Mouse (Mus musculus) midbrain, embryonic 12.5 days (tissue): Measurements from ENCODE around the gene Usp31. TPM values are rescaled to one million over a fixed set of nuclear protein-coding genes. Genes with fewer than 3 reads are reported as not detected.
A peak's percentile ranks its signal among the peaks of the same experiment; 100 is the strongest.

Source experiments
- ATAC-seq: fragments of 200-750 bp; cut with Nextera tagmentation; 2 replicates; pipeline ENCODE4 v1.8.0; 2017; ENCODE audit warnings: low read depth, moderate TSS enrichment, moderate library complexity; ENCODE audit not compliant: low FRiP score
- H3K27ac ChIP-seq: fragments of 300-500 bp; sonication (generic); replicated peaks from 2 replicates; pipeline ENCODE4 v1.5.1; 2016; ENCODE audit warnings: mild to moderate bottlenecking
- H3K27me3 ChIP-seq: fragments of 300-500 bp; sonication (generic); 2 replicates; pipeline ENCODE4 v1.6.1; 2016; ENCODE audit warnings: mild to moderate bottlenecking
- H3K36me3 ChIP-seq: fragments of 300-500 bp; sonication (generic); 2 replicates; pipeline ENCODE4 v1.6.1; 2016
- H3K4me1 ChIP-seq: fragments of 300-500 bp; sonication (generic); 2 replicates; pipeline ENCODE4 v1.6.1; 2016
- H3K4me2 ChIP-seq: fragments of 300-500 bp; sonication (generic); replicated peaks from 2 replicates; pipeline ENCODE4 v1.6.1; 2016; ENCODE audit warnings: mild to moderate bottlenecking, moderate library complexity
- H3K4me3 ChIP-seq: fragments of 300-500 bp; sonication (generic); 2 replicates; pipeline ENCODE4 v1.5.1; 2016; ENCODE audit warnings: mild to moderate bottlenecking
- H3K9ac ChIP-seq: fragments of 300-500 bp; sonication (generic); replicated peaks from 2 replicates; pipeline ENCODE4 v1.6.1; 2016; ENCODE audit warnings: mild to moderate bottlenecking, moderate library complexity
- H3K9me3 ChIP-seq: fragments of 300-500 bp; sonication (generic); 2 replicates; pipeline ENCODE4 v1.6.1; 2016; ENCODE audit warnings: mild to moderate bottlenecking
- WGBS: fragments of 180-500 bp; shearing (Covaris S2); methylation state at CpG from one replicate; pipeline ENCODE4 v1.1.7; 2016; 5-methylcytosine and 5-hydroxymethylcytosine counted together
- polyA plus RNA-seq: library from polyadenylated mRNA; unstranded; fragments of >200 nt; fragmentation: Nextera tagmentation; extraction: Ambion mirVana; gene quantifications from 2 replicates; pipeline ENCODE4 v1.2.1, GENCODE M21; 2016

Usp31 gene
- 3.6 and 4.0 TPM in 2 replicates for polyA plus RNA-seq

- no peaks in the 10 kb centered on the region for H3K9me3 ChIP-seq
- peaks cover 27% of the 10 kb centered on the region for H3K4me1 ChIP-seq
- peak within 1 kb of the TSS; percentile 83 for H3K9ac ChIP-seq
- peak within 1 kb of the TSS; percentile 96 for H3K4me2 ChIP-seq
- WGBS, result under 1% methylated on average over 40 of the region's 82 CpGs
- H3K27ac ChIP-seq, result peak within 1 kb of the TSS; percentile 93
- H3K4me3 ChIP-seq, result peak within 1 kb of the TSS; percentile 84
- H3K36me3 ChIP-seq, result no peaks in the 10 kb centered on the region
- H3K27me3 ChIP-seq, result peaks cover 3% of the 10 kb centered on the region
- ATAC-seq, result peak; percentile 99
These were observed at the start of gene Usp31 for GRCm38 (mm10) chr7:121707073-121707667. TSS of gene Usp31 (minus strand) at chr7:121707253.

GRCm38 (mm10) chr7:121754748-121755147, 47.7 kb upstream of the Usp31 start:
- Histone ChIP-seq H3K27ac (no peak overlapping the region), H3K27me3 (no peaks in the 10 kb centered on the region), H3K36me3 (no peaks in the 10 kb centered on the region), H3K4me3 (no peak overlapping the region), H3K9ac (no peak overlapping the region), H3K4me2 (no peak overlapping the region), H3K9me3 (no peaks in the 10 kb centered on the region), H3K4me1 (no peaks in the 10 kb centered on the region)
- 78% methylated on average over 8 of the region's 8 CpGs for WGBS
- ATAC-seq, result no peak

- H3K9ac ChIP-seq, result no peak overlapping the region
- H3K9me3 ChIP-seq, result no peaks in the 10 kb centered on the region
- no peaks in the 10 kb centered on the region for H3K36me3 ChIP-seq
- H3K4me3 ChIP-seq, result no peak overlapping the region
- H3K27me3 ChIP-seq, result no peaks in the 10 kb centered on the region
- H3K4me2 ChIP-seq, result no peak overlapping the region
- no peak overlapping the region for H3K27ac ChIP-seq
- 83% methylated on average over 5 of the region's 5 CpGs for WGBS
- H3K4me1 ChIP-seq, result no peaks in the 10 kb centered on the region
- no peak for ATAC-seq
These were observed 43.2 kb upstream of the Usp31 start for GRCm38 (mm10) chr7:121750244-121750643.

- 71% methylated on average over 29 of the region's 29 CpGs for WGBS
- no peak for ATAC-seq
- Histone ChIP-seq H3K9me3 (no peaks in the 10 kb centered on the region), H3K4me1 (peaks cover 8% of the 10 kb centered on the region; the same call in 1 of the 2 replicates), H3K9ac (no peak overlapping the region), H3K4me2 (no peak overlapping the region), H3K36me3 (no peaks in the 10 kb centered on the region), H3K27me3 (peaks cover 31% of the 10 kb centered on the region), H3K27ac (no peak overlapping the region), H3K4me3 (no peak overlapping the region)
These were observed 30.7 kb upstream of the Usp31 start for GRCm38 (mm10) chr7:121737511-121738415.

GRCm38 (mm10) chr7:121734171-121734831, 27.2 kb upstream of the Usp31 start, which contains the start of gene Scnn1g:
TSS of gene Scnn1g (plus strand) at chr7:121734479.
- H3K27me3 ChIP-seq, result peaks cover 31% of the 10 kb centered on the region
- under 1% methylated on average over 38 of the region's 38 CpGs for WGBS
- H3K4me1 ChIP-seq, result peaks cover 8% of the 10 kb centered on the region; the same call in 1 of the 2 replicates
- H3K27ac ChIP-seq, result no peak within 1 kb of the TSS
- H3K4me2 ChIP-seq, result peak within 1 kb of the TSS; percentile 63
- H3K4me3 ChIP-seq, result peak within 1 kb of the TSS; percentile 40
- H3K9me3 ChIP-seq, result no peaks in the 10 kb centered on the region
- 0 out of 2 replicates have a peak within 1 kb of the TSS, but pooled peaks have one; percentile 20 for H3K9ac ChIP-seq
- peak; percentile 89 for ATAC-seq
- no peaks in the 10 kb centered on the region for H3K36me3 ChIP-seq

GRCm38 (mm10) chr7:121730225-121730624, 23.2 kb upstream of the Usp31 start:
- Histone ChIP-seq H3K36me3 (no peaks in the 10 kb centered on the region), H3K4me2 (no peak overlapping the region), H3K4me1 (peaks cover 8% of the 10 kb centered on the region; the same call in 1 of the 2 replicates), H3K4me3 (no peak overlapping the region), H3K27me3 (peaks cover 15% of the 10 kb centered on the region), H3K27ac (no peak overlapping the region), H3K9me3 (no peaks in the 10 kb centered on the region), H3K9ac (no peak overlapping the region)
- WGBS, result 29% methylated on average over 5 of the region's 5 CpGs
- ATAC-seq, result no peak

- no peak overlapping the region for H3K9ac ChIP-seq
- no peaks in the 10 kb centered on the region for H3K9me3 ChIP-seq
- no peaks in the 10 kb centered on the region for H3K36me3 ChIP-seq
- no peak overlapping the region for H3K4me3 ChIP-seq
- H3K27ac ChIP-seq, result no peak overlapping the region
- WGBS, result 80% methylated on average over 7 of the region's 7 CpGs
- H3K4me1 ChIP-seq, result no peaks in the 10 kb centered on the region
- ATAC-seq, result no peak
- no peak overlapping the region for H3K4me2 ChIP-seq
- no peaks in the 10 kb centered on the region for H3K27me3 ChIP-seq
These were observed 10.0 kb upstream of the Usp31 start for GRCm38 (mm10) chr7:121717031-121717430.

- Histone ChIP-seq H3K36me3 (no peaks in the 10 kb centered on the region), H3K4me3 (no peak overlapping the region), H3K9ac (no peak overlapping the region), H3K27me3 (peaks cover 3% of the 10 kb centered on the region), H3K4me1 (peaks cover under 1% of the 10 kb centered on the region; the same call in 1 of the 2 replicates), H3K4me2 (no peak overlapping the region), H3K9me3 (no peaks in the 10 kb centered on the region), H3K27ac (no peak overlapping the region)
- no peak for ATAC-seq
- 55% methylated on average over 2 of the region's 2 CpGs for WGBS
These were observed 4.1 kb upstream of the Usp31 start for GRCm38 (mm10) chr7:121711171-121711570.

- WGBS, result under 1% methylated on average over 60 of the region's 77 CpGs
- peak; percentile 45 for ATAC-seq
- H3K27me3 ChIP-seq, result peaks cover 3% of the 10 kb centered on the region
These were observed 511 bp downstream of the Usp31 start for GRCm38 (mm10) chr7:121706411-121707072.

GRCm38 (mm10) chr7:121705051-121705450, 2.0 kb downstream of the Usp31 start:
- Histone ChIP-seq H3K9me3 (no peaks in the 10 kb centered on the region), H3K4me2 (peak overlapping the region; percentile 96), H3K36me3 (no peaks in the 10 kb centered on the region), H3K4me3 (no peak overlapping the region), H3K27ac (no peak overlapping the region), H3K4me1 (peaks cover 27% of the 10 kb centered on the region), H3K27me3 (peaks cover 3% of the 10 kb centered on the region), H3K9ac (0 out of 2 replicates have a peak overlapping the region, but pooled peaks have one; percentile 83)
- ATAC-seq, result no peak
- 85% methylated on average over 2 of the region's 2 CpGs for WGBS

More at GRCm38 (mm10) chr7:121706411-121707072, 511 bp downstream of the Usp31 start:
- Histone ChIP-seq H3K4me1 (peaks cover 27% of the 10 kb centered on the region), H3K9me3 (no peaks in the 10 kb centered on the region), H3K4me3 (peak overlapping the region; percentile 84), H3K4me2 (peak overlapping the region; percentile 96), H3K27ac (peak overlapping the region; percentile 93), H3K36me3 (no peaks in the 10 kb centered on the region), H3K9ac (peak overlapping the region; percentile 83)

- no peak overlapping the region for H3K27ac ChIP-seq
- WGBS, result 69% methylated on average over 6 of the region's 6 CpGs
- H3K4me1 ChIP-seq, result peaks cover 31% of the 10 kb centered on the region
- no peak overlapping the region for H3K4me3 ChIP-seq
- ATAC-seq, result no peak
- H3K9ac ChIP-seq, result no peak overlapping the region
- H3K27me3 ChIP-seq, result no peaks in the 10 kb centered on the region
- H3K4me2 ChIP-seq, result no peak overlapping the region
- H3K36me3 ChIP-seq, result no peaks in the 10 kb centered on the region
- H3K9me3 ChIP-seq, result no peaks in the 10 kb centered on the region
These were observed 5.1 kb downstream of the Usp31 start for GRCm38 (mm10) chr7:121701983-121702382.
